Mouse (Mus musculus): ENCODE measurements around the gene Tub. TPM values are rescaled to one million over a fixed set of nuclear protein-coding genes. Genes with fewer than 3 reads are reported as not detected.

Gene Tub
- total RNA-seq (2017): not detected in 2 replicates

DNA sequence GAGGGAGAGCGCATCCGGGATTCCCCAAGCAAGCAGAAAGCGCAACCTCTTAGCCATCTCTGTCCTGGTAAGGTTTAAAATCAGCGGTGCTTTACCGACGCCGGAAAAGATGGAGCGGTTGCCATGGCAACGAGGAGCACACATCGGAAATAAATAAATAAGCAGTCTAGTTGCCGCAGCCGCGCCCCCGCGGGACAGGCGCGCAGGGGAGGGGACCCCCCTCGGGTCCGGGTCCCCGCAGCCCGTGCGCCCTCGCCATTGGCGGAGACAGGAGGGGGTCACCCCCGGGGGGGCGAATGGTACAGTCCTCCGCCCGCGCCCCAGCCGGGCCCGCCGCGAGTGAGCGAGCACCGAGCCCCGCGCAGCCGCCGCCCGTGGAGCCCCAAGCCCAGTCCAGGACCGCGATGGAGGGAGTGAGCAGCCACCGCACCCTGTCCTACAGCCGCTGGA, at the start of gene Tub:
Gene Tub, plus strand, starts transcription at position 27 of the 450 bp plus-strand sequence.
- peak; percentile 29 for ATAC-seq (replicated peaks; ENCODE audit: low read depth, poor library complexity, severe bottlenecking)

DNA sequence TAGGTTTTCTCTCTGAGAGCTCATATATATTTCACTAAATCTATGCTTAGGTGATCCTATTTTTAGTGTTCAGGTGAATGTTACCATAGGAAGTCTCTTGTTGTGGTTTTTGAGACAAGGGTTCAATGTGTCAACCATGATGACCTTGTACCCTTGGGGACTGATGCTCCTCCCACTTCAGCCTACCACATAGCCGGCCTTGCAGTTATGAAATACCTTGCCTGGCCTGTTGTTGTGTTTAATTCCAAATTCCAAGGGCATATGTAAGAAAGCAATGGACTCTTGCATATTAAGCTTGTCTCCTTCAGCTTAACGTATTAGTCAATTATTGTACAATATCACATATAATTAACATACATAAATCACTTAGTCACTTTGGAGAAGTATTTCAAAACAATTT, 46.2 kb upstream of the Tub start:
- ATAC-seq (replicated peaks; ENCODE audit: low read depth, poor library complexity, severe bottlenecking): no peak

DNA sequence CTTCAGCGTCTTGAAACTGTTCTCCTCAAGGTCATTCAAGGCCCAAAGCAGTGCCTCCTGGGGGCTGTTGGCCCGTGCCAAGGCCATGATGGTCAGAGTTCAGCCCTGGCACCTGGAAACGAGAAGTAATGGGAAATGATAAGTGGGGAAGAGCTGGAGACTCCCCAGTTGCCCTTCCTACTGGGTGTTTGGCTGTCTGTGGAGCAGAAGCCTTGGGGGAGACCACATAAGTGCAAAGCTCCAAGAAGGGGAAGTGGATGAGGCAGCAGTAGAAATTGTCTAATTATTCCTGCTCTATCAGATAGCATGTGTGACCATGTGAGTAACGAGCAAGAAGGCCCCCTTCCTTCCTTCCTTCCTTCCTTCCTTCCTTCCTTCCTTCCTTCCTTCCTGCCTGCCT, 23.1 kb upstream of the Tub start:
- ATAC-seq (replicated peaks; ENCODE audit: low read depth, poor library complexity, severe bottlenecking): peak; percentile 80

DNA sequence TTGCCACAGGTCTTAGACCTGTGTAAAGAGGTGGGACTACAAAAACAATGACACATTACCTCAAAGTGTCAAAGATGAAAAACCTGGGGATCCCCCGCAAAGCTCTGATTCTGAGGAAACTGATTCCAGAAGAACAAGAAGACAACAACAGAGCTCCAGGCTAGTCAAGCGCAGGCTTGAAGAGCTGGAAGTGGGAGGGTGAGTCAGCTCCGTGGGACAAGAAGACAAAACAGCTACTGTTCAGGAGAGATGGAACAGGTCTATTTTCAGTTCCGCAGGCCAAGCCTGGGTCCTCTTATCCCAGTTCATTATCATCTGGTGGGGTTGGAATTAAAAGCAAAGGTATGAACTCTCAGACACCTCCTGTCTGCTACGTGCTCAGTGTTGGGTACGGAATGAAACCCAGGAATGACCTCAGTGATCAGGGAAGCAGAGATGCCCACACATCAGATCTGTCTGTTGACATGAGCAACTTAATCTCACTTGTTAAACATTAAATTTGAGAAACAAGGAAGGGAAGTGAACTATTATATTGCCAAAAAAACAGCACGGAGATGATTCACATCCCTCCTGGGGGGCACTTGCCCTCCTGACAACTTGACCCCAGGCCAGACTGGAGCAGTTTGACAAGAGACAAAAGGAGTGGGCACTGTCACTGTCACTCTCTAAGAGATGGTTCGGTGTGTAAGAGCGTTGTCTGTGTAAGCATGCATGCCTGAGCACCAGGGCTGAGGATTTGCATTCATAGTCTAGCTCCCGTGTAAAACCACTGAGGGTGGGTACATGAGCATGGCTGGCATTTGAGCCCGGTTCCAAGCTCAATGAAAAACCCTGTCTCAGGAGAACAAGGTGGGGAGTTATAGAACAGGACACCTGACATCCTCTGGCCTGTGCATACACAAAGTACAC, 21.6 kb upstream of the Tub start:
- ATAC-seq (replicated peaks; ENCODE audit: low read depth, poor library complexity, severe bottlenecking): no peak

DNA sequence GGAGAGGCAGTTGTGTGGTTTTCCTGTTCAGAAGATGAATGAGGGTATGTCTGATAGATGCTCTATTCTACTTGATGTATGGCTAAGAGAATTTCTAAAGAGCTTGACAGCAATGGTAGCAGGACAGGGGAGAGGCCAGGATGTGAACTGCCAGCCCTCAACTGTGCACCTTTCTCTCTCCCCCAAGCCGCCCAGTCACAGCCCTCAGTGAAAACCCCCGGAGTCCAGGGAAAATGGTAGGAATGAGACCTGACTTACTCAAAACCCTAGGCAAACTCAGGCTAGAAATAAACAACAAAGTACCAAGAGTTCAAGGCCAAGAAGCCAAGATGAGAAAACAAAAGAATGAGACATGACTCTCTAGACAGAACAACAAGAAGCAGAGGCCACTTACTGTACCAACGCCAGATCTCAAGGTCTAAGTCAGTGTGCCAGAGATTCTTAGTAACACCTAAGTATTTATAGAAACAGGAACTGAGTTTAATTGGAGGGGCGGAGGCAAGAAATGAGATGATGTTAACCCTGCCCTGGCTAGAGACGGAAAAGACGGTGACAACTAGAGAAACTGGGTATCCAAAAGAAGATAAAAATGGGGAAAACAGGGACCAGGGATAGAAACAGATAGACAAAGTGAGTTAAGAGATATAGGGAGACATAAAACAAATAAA, 20.3 kb upstream of the Tub start, which contains the start of gene Nlrp10:
Gene Nlrp10, minus strand, starts transcription at position 453 of the 668 bp plus-strand sequence.
- ATAC-seq (replicated peaks; ENCODE audit: low read depth, poor library complexity, severe bottlenecking): peak; percentile 55

DNA sequence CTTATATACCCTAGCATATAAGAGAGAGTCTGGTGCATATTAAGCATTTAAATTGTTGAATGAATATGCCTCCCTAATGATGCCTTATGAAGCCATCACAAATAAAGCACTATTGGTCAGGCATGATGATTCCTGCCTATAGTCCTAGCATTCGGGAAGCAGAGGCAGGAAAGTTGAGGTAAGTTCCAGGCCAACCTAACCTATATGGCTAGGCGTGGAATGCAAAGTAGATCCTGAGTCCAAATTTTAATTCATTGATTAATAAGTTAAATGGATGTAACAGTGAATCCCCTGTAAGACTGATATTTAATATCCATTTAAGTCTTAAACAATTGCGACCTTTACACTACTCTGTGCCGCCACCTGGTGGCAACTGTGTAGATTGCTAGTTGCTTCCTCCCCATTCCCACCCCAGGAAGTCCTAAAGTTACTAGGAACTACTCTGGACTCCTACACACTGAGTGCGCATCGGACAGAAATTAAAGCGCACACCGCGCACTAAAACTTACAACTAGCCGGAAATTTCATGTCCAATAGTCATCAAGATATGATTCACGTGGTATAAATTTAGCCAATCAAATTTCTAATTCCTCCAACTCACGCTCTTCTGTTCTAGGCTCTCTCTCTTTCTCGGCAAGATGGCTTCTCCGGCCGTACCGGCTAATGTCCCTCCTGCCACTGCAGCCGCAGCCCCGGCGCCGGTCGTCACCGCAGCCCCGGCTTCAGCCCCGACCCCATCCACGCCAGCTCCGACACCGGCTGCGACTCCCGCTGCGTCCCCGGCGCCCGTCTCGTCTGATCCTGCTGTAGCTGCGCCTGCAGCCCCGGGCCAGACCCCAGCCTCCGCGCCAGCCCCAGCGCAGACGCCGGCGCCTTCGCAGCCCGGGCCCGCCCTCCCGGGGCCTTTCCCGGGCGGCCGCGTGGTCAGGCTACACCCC, 16.1 kb upstream of the Tub start, which contains the start of gene Eif3f:
Gene Eif3f, plus strand, starts transcription at position 624 of the 938 bp plus-strand sequence.
- ATAC-seq (replicated peaks; ENCODE audit: low read depth, poor library complexity, severe bottlenecking): peak; percentile 93

DNA sequence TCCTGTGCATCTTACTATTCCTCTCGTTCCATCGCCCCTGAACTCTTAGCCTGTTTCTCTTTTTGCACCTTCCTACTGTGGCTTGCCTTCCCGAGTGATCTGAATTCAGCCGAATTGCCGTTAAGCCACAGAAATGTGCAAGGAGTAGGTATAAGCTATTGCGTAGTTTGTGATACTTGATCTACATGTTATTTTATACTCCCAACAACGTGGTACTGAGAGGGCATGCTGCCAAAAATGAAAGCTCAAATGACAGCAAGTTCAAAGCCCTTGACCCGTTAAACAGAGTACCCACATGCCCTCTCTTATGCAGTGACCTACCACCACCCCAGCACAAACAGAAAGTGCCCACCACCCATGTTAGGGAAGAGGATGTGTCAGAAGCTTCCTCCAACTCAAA, 15.3 kb upstream of the Tub start:
- no peak for ATAC-seq (replicated peaks; ENCODE audit: low read depth, poor library complexity, severe bottlenecking)

DNA sequence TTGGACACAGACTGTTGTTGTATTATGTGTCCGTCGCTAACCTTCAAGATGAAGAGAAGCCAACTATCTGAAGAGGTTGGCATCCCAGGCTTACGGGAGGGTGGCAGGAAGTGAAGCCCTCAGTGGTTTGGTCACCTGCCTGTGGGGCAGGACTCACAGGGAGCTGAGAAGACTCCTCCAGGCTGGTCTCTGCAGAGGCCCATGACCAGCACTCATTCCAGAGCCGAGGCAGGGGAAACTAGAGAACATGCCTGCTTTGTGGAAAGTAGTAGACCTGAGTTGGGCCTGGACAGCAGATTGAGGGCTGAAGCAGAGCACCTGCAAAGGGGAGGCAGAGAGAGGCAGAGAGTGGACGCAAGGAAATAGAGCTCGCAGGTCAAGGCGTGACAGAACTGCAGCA, 14.7 kb upstream of the Tub start:
- ATAC-seq (replicated peaks; ENCODE audit: low read depth, poor library complexity, severe bottlenecking): no peak

DNA sequence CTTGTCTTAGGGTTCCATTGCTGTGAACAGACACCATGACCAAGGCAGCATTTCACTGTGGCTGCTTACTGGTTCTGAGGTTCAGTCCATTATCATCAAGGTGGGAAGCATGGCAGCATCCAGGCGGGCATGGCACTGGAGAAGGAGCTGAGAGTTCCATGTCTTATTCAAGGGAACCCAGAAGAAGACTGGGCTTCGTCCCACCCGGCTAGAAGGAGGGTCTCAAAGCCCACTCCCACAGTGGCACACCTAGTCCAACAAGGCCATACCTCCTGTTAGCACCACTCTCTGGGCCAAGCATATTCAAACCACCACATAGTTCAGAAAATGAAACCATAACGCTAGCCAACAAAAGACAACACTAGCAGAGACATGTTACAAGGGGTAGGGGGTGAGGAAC, 13.5 kb upstream of the Tub start:
- ATAC-seq (replicated peaks; ENCODE audit: low read depth, poor library complexity, severe bottlenecking): no peak

DNA sequence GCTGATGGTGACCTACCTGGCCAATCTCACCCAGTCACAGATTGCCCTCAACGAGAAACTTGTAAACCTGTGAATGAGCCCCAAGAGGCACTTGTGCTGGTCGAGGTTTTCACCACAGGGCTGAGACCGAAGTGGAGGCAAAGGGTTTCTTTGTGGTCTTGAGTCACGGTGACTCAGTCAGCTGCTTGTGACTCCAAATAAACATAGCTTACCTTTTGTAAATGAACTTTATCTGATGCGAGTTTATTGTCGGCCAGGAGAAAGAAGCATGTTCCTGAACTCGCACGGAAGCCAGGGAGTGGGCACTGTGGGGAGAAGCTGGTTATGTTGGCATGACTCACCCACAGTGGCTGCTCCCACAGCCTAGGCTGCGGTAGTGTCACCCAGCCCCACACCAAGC, 8.7 kb upstream of the Tub start:
- no peak for ATAC-seq (replicated peaks; ENCODE audit: low read depth, poor library complexity, severe bottlenecking)

DNA sequence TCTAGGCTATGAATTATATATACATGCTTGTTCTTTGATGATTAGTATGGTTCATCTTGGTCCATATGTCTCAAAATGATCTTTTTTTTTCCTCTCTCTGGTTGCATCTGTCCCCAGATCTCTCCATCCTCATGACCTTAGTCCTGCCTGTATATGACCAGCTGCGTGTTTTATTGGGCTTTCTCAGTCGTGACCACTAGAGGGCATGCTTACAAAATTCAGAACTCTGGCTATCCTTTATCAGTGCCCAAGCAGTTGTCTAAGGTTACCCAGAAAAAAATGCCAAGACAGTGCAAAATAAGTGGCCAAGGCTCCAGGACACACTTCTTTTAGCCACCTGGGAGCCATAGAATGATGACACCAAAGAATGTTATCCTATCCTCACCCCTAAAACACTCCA, 6.1 kb upstream of the Tub start:
- peak; percentile 79 for ATAC-seq (replicated peaks; ENCODE audit: low read depth, poor library complexity, severe bottlenecking)

DNA sequence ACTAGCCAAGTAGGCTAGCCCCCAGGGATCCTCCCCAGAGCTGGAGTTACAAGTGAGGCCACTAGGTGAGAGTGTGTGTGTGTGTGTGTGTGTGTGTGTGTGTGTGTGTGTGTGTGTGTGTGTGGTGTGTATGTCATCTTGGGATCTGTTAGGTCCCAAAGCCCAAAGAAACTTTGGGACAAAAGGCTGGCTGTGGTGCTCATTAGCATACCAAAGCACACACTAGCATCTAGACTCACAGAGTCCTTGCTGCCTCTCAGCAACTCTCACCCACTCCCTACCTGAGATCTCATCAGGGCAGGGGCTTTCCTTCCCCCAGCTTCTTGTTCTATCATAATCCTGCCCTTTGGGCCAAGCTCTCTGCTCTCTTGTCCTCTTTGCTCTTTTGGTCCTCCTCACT, 1.5 kb upstream of the Tub start:
- ATAC-seq (replicated peaks; ENCODE audit: low read depth, poor library complexity, severe bottlenecking): no peak

DNA sequence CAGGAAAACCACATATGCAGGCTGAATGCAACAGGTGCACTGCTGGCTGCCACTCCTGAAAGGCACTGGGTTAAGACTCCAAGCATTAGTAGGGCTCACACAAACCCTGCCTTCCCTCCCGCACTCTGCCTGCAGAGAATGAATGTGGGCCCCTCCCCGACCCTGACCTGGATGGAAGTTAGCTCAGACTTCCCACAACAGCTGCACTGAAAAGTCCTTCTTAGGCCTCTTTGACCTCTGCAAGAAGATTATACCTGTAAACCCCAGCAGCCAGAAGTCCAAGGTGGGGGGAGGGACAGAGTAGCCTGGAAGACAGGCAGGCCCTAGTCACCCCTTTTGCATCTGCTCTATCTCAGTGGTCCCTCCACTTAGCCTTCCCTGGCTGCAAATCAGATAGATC, 837 bp upstream of the Tub start:
- no peak for ATAC-seq (replicated peaks; ENCODE audit: low read depth, poor library complexity, severe bottlenecking)

DNA sequence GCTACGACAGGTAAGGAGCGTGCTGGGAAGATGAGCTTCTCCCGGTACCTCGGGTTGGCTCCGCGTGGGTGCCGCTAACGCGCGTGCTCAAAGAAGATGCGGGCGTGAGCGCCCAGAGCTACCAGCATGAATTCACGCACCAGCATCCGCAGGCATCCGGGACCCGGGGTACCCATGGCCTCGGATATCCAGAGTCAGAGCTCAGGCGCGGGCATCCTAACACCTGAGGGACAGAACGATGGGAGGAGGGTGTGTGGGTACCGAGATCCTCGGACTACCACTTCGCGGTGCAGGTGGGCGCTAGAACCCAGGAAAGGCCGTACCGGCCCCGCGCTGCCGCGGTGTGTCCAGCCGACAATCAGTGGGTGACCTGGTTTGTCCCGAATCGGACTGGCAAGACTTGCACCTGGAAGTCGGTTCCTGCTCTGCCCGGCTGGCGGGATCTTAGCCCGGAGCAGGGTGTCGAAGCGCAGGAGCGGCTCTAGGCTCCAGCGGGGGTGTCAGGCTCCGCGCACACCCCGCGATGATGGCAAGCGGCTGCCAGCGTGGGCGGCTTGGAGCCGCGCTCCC, 709 bp downstream of the Tub start:
- ATAC-seq (replicated peaks; ENCODE audit: low read depth, poor library complexity, severe bottlenecking): no peak

DNA sequence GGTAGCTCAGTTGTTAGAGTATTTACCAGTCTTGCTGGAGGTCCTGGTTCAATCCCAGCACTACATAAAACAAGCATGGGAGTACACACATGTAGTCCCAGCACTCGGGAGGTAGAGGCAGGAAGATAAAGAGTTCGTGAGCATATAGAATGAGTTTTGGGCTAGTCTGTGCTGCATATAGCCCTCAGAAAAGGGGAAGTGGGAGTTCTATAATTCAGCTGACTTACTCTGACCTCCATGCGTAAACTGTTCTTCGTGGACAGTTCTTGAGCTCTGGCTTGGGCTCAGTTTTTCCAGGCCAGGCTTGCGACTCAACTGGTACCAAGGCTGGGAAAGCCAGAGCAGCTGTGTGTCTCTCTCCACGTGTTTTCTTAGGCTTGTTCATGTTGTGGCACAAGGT, 2.7 kb downstream of the Tub start:
- 0 out of 2 replicates have a peak, but pooled peaks have one; percentile 20 for ATAC-seq (replicated peaks; ENCODE audit: low read depth, poor library complexity, severe bottlenecking)

DNA sequence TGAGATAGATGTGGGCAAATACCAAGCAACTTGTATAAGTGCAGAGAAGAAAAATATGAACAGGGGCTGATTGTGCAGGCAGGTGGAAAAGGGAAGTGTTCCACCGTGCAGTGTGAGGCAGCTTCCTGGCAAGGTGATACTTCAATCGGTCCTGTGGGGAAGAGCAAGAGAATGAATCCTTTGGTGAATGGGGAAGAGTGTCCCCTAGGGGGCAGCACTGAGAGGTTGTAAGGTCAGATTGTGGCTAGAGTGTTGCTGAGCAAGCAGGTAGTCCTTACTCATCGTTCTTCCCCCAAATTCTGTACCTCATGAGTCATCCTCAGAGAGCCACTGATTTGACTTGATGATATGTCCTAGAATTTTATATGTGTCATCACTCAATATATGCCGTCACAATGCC, 4.0 kb downstream of the Tub start:
- ATAC-seq (replicated peaks; ENCODE audit: low read depth, poor library complexity, severe bottlenecking): peak; percentile 53

DNA sequence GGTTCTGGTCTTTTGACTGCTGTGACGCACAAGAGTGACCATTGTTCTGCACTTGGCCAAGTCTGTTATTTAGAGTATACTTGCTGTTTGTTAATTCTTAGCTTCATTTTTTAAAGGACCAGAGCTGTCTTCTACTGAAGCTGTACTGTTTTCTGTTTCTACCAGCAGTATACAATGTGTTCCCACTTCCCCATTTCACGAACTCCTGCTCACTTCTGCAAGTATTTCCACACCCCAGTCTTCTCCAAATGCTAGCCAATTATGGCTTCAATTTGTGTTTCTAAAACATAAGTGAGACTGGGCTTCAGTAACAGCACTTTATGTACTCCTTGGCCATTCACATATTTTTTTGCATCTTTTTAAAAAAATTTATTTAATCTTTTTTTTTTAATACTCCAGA, 7.6 kb downstream of the Tub start:
- peak; percentile 67 for ATAC-seq (replicated peaks; ENCODE audit: low read depth, poor library complexity, severe bottlenecking)

DNA sequence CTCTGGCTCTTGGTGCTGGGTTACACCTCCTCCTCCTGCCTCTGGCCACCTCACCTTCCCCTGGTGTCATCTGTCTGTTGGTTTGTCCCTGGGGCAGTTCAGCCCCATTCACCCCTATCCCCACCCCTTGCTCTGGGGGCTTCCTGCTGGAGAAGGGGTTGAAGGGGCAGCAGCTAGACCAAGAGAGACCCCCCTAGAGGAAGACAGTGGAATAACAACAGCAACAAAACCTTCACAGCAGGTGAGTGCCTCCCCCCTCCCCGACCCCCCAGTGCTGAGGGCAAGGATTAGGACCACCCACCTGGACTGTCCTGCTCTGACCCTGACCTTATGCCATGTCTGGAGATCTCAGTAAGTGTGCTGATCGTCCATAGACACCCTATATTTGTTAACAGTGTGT, 15.8 kb downstream of the Tub start:
- peak; percentile 61 for ATAC-seq (replicated peaks; ENCODE audit: low read depth, poor library complexity, severe bottlenecking)

DNA sequence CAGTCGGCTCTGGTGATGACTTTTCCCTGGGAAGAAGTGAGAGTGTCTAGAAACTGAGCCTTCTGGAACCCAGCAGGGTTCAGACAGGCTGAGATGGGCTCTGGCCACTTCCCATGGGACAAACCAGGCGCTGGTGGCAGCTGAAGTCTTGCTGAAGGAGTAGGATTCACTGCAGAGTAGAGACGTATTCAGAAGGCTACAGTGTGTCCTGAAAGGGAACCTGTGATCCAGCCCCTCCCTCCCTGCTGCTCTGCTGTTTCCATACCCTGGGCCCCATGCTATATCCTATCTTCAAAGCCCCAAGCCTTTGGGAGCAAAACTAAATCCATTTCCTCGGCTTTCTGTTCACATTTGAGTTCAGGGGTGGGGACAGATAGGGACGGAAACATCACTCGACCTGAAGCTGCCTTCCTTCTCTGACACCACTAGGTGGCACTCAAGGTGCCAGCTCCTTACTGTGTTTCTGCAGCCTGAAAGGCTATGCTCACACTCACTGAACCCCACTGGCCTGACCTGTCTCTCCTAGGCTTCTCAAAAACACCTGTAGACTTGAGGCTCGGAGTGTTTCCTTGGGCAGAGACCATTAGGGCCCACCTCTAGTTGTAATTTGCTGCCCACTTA, 16.7 kb downstream of the Tub start:
- ATAC-seq (replicated peaks; ENCODE audit: low read depth, poor library complexity, severe bottlenecking): peak; percentile 95

All from common myeloid progenitor, adult 5-6 weeks (primary cell).